Mouse (Mus musculus): ENCODE measurements around the gene Pln.

DNA sequence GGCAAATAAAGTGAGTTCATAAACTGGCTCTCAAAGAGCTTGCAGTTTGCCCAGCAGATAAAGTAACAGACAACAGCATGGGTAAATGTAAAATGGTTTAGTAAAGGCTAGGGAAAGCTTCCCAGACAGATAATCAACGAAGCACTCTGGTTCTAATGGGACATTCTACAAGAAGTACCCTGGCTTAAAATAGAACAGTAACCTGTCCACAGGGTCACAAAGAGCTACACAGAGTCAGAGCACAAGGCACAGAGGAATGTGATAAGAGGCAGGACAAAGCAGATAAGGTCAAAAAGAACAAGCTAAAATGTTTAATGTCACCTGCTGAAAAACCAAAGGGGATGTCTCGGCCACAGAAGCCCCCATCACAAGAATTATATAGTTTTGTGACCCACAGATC lies 4.7 kb upstream of the Pln start:
- TF ChIP-seq CTCF (conservative IDR thresholded peaks at IDR 0.05; ENCODE audit: insufficient read depth, insufficient read length, low read depth, low read length) (no peak), POLR2A (IDR thresholded peaks at IDR 0.05; ENCODE audit: low read depth, low read length) (no peak)

Data from kidney, adult 2 months (tissue).